Mouse (Mus musculus): ENCODE results near the gene BC029722.

GRCm38 (mm10) chr2:155852536-155852935 lies 33.3 kb upstream of the BC029722 start:
- TF ChIP-seq CTCF (IDR thresholded peaks at IDR 0.05; ENCODE audit: borderline replicate concordance, insufficient read depth, low read length), result no peak
- TF ChIP-seq POLR2A (IDR thresholded peaks at IDR 0.05; ENCODE audit: low read depth, low read length), result no peak
